Mouse (Mus musculus): ENCODE measurements around the gene Ercc2.

DNA sequence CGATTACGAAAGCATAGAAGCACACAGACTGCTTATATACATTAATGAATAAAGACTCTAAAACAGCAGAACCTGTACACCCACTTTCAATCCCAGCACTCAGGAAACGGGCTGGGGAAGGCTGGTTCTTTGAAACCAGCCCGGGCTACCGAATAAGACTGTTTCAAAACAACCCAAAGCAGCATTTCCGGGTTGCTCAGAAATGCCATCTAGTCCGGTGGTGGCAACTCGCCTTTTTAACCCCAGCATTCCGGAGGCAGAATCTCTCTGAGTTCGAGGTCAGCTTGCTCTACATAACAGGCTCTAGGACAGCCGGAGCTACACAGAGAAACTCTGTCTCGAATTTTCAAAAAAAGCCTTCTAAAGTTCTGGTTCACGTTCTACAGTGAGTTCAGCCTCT, 23.2 kb upstream of the Ercc2 start:
- TF ChIP-seq CTCF (IDR thresholded peaks at IDR 0.05; ENCODE audit: borderline replicate concordance, control insufficient read depth, extremely low read depth, insufficient read depth, low read length, poor library complexity) (no peak), POLR2A (IDR thresholded peaks at IDR 0.05; ENCODE audit: control insufficient read depth, extremely low read depth, insufficient read depth, low read length, poor library complexity) (no peak)
